Mouse (Mus musculus): ENCODE data around the gene Rgs7.

DNA sequence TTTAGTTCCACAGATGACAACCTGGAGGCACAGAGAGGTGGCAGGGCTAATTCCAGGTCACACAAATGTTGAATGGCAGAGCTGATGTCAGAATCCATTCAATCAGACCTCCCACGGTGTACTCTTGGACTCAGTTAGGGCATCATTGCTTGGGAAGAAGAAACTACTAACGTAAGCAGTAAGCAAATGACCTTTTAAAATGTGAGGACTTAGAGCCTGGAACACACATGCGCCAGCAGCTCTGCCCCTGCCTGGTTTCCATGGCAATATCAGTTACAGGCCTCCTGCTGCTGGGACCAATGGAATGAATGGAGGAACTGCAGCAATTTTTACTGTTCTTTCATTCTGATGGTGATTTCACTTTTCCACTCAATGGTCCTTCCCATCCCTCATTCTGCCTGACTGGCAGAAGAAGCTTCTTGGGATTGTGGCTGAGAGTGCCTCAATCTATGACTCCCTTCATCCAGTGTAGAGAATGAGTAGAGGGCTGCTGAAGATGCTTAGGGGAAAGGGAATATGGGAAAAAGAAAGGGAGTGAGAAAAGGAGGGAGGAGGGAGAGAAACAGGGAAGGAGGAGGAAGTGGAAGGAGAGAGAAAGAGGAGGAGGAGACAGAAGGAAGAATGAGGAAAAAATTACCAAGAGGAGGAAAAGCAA, 106.6 kb downstream of the Rgs7 start:
- no peak for TF ChIP-seq CTCF (IDR thresholded peaks at IDR 0.05; ENCODE audit: low read depth, low read length)
- TF ChIP-seq POLR2A (IDR thresholded peaks at IDR 0.05; ENCODE audit: insufficient read depth, low read length) = no peak
